Mouse (Mus musculus) midbrain, postnatal 0 days (tissue): ENCODE measurements around the gene Kif6. TPM values are rescaled to one million over a fixed set of nuclear protein-coding genes. Genes with fewer than 3 reads are reported as not detected.

Experiments used
- ATAC-seq: fragments of 200-750 bp; cut with Nextera tagmentation; 2 replicates; pipeline ENCODE4 v1.8.0; 2017; ENCODE audit warnings: moderate number of reproducible peaks, mild to moderate bottlenecking, moderate TSS enrichment, moderate library complexity; ENCODE audit not compliant: low FRiP score
- DNase-seq: peaks from one replicate; pipeline ENCODE4 v3.0.0-alpha.2; 2015; ENCODE audit warnings: low spot score
- H3K27ac ChIP-seq: fragments of 300-500 bp; sonication (generic); 2 replicates; pipeline ENCODE4 v1.5.1; 2014; ENCODE audit warnings: low read depth, mild to moderate bottlenecking, low read length, mixed read lengths
- H3K27me3 ChIP-seq: fragments of 300-500 bp; sonication (generic); 2 replicates; pipeline ENCODE4 v1.6.1; 2014; ENCODE audit warnings: low read length, control low read depth, mixed read lengths; ENCODE audit not compliant: insufficient read depth
- H3K36me3 ChIP-seq: fragments of 300-500 bp; sonication (generic); 2 replicates; pipeline ENCODE4 v1.6.1; 2014; ENCODE audit warnings: low read length, control low read depth, mixed read lengths; ENCODE audit not compliant: insufficient read depth
- H3K4me1 ChIP-seq: fragments of 300-500 bp; sonication (generic); 2 replicates; pipeline ENCODE4 v1.6.1; 2014; ENCODE audit warnings: mild to moderate bottlenecking, control low read depth, antibody characterized with exemption, low read length, mixed read lengths; ENCODE audit not compliant: insufficient read depth
- H3K4me2 ChIP-seq: fragments of 300-500 bp; sonication (generic); 2 replicates; pipeline ENCODE4 v1.6.1; 2014; ENCODE audit warnings: low read depth, mild to moderate bottlenecking, low read length, mixed read lengths; ENCODE audit not compliant: poor library complexity, severe bottlenecking
- H3K4me3 ChIP-seq: fragments of 300-500 bp; sonication (generic); 2 replicates; pipeline ENCODE4 v1.5.1; 2014; ENCODE audit warnings: low read depth, mild to moderate bottlenecking, low read length, moderate library complexity
- H3K9ac ChIP-seq: fragments of 300-500 bp; sonication (generic); replicated peaks from 2 replicates; pipeline ENCODE4 v1.6.1; 2014; ENCODE audit warnings: mild to moderate bottlenecking, low read length, moderate library complexity, mixed read lengths; ENCODE audit not compliant: poor library complexity, severe bottlenecking
- H3K9me3 ChIP-seq: fragments of 300-500 bp; sonication (generic); 2 replicates; pipeline ENCODE4 v1.6.1; 2016; ENCODE audit warnings: low read length, control low read depth
- CTCF ChIP-seq: IDR thresholded peaks from 2 replicates; pipeline ENCODE4 v1.5.1; 2016; ENCODE audit warnings: antibody characterized with exemption, mild to moderate bottlenecking
- WGBS: fragments of 180-500 bp; shearing (Covaris S2); extraction: QIAGEN DNeasy Blood & Tissue Kit; methylation state at CpG from one replicate; pipeline ENCODE4 v1.1.7; 2014; 5-methylcytosine and 5-hydroxymethylcytosine counted together
- polyA plus RNA-seq: library from polyadenylated mRNA; unstranded; fragments of >200 nt; fragmentation: Nextera tagmentation; extraction: Ambion mirVana; gene quantifications from 2 replicates; pipeline ENCODE4 v1.2.1, GENCODE M21; 2015
- total RNA-seq: library from RNA; depleted of rRNA; stranded (reverse); fragments of >200 nt; gene quantifications from 2 replicates; pipeline ENCODE4 v1.2.3, GENCODE M21; 2014

The Kif6 gene
- total and polyA plus RNA-seq, 2 experiments from 2014 or later, result 1.7 to 2.1 TPM

GRCm38 (mm10) chr17:49690607-49691454 lies 75.9 kb downstream of the Kif6 start:
- peak; percentile 8; the same call in 1 of the 2 replicates for TF ChIP-seq CTCF
- ATAC-seq, result peak; percentile 47; the same call in 1 of the 2 replicates
- peak; percentile 55 for DNase-seq

DNA sequence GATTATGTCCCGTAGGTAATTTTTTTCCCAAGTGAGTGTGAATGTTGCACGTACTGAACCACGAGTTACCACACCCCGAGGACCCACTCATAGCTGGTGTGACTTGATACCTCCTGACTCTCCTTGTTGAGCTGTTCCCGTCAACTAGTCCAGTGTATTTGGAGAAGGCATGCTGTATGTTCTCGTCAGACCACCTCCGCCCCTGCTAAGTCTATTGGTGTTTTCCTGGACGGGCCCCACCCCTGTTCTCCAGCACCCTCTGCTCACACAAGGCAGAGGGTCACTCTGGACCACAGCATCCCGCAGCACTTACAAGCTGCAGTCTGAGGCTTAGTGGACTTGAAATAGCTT lies 76.5 kb downstream of the Kif6 start:
- H3K9me3 ChIP-seq, result no peaks in the 10 kb centered on the region
- no peak overlapping the region for H3K4me2 ChIP-seq
- peak; percentile 29; the same call in 1 of the 2 replicates for ATAC-seq
- H3K4me1 ChIP-seq, result 0 out of 2 replicates have a peak, but pooled peaks cover 4% of the 10 kb centered on the region
- H3K36me3 ChIP-seq, result no peaks in the 10 kb centered on the region
- WGBS, result 70% methylated on average over 9 of the region's 9 CpGs
- no peak overlapping the region for H3K4me3 ChIP-seq
- no peak overlapping the region for H3K27ac ChIP-seq
- no peaks in the 10 kb centered on the region for H3K27me3 ChIP-seq
- no peak for TF ChIP-seq CTCF
- DNase-seq, result no peak
- no peak overlapping the region for H3K9ac ChIP-seq

More at GRCm38 (mm10) chr17:49690607-49691454, 75.9 kb downstream of the Kif6 start:
- Histone ChIP-seq H3K9ac (no peak overlapping the region), H3K27me3 (no peaks in the 10 kb centered on the region), H3K4me2 (no peak overlapping the region), H3K27ac (no peak overlapping the region), H3K4me1 (0 out of 2 replicates have a peak, but pooled peaks cover 4% of the 10 kb centered on the region), H3K36me3 (no peaks in the 10 kb centered on the region), H3K4me3 (no peak overlapping the region), H3K9me3 (no peaks in the 10 kb centered on the region)
- 34% methylated on average over 10 of the region's 10 CpGs for WGBS

DNA sequence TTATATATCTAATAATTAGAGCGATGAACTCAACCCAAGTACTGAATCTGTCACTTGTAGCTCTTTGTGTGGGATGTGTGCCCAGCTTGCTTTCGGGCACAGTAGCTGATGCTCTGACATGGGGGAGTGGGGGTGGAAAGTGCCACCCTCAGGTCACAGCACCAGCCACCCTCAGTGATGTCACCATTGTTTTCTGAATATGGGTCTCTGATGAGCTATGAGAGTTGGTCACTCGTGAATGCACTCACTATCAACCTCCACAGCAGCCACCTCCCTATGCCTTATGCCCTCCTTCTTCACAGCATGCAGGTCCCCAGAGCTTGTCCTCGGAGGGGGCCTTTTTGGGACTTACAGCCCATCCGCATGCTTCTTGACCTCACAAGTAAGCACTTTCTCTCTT lies 78.3 kb downstream of the Kif6 start:
- H3K4me2 ChIP-seq, result no peak overlapping the region
- no peak for ATAC-seq

DNA sequence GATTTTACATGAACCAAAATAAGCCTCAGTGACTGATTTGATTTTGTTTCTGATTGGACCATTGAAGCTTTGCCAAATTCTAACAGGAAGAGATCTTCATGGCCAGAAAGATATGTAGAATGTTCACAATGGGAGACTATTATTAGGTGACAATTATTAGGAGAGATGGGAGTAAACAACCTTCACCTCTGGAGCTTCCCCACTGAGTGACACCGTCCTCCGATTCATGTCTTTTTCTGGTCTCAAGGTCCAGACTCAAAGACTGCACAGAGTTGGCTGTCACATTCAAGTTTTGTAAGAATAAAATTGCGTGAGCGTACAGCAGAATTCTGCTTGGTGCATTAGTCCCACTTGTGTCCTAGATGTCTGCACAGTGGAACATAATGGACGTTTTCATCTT lies 82.3 kb downstream of the Kif6 start:
- no peaks in the 10 kb centered on the region for H3K4me1 ChIP-seq
- ATAC-seq, result no peak
- H3K27ac ChIP-seq, result no peak overlapping the region
- no peak overlapping the region for H3K9ac ChIP-seq
- no peaks in the 10 kb centered on the region for H3K36me3 ChIP-seq
- no peak for TF ChIP-seq CTCF
- H3K27me3 ChIP-seq, result no peaks in the 10 kb centered on the region
- H3K4me2 ChIP-seq, result no peak overlapping the region
- H3K4me3 ChIP-seq, result no peak overlapping the region
- H3K9me3 ChIP-seq, result no peaks in the 10 kb centered on the region
- no peak for DNase-seq
- WGBS, result 78% methylated on average over 5 of the region's 5 CpGs

More for the DNA sequence above, 78.3 kb downstream of the Kif6 start:
- Histone ChIP-seq H3K27me3 (no peaks in the 10 kb centered on the region), H3K27ac (no peak overlapping the region), H3K4me1 (0 out of 2 replicates have a peak, but pooled peaks cover 4% of the 10 kb centered on the region), H3K4me3 (no peak overlapping the region), H3K9me3 (no peaks in the 10 kb centered on the region), H3K9ac (no peak overlapping the region), H3K36me3 (no peaks in the 10 kb centered on the region)
- WGBS, result 78% methylated on average over 5 of the region's 5 CpGs
- no peak for DNase-seq
- no peak for TF ChIP-seq CTCF

- ATAC-seq, result no peak
- WGBS, result 67% methylated on average over 12 of the region's 12 CpGs
- DNase-seq, result peak; percentile 51
- H3K27me3 ChIP-seq, result no peaks in the 10 kb centered on the region
- TF ChIP-seq CTCF, result no peak
- H3K36me3 ChIP-seq, result no peaks in the 10 kb centered on the region
- no peaks in the 10 kb centered on the region for H3K9me3 ChIP-seq
- no peak overlapping the region for H3K4me3 ChIP-seq
- H3K27ac ChIP-seq, result no peak overlapping the region
- no peak overlapping the region for H3K4me2 ChIP-seq
- H3K9ac ChIP-seq, result no peak overlapping the region
- no peaks in the 10 kb centered on the region for H3K4me1 ChIP-seq
These were observed 88.7 kb downstream of the Kif6 start for GRCm38 (mm10) chr17:49703492-49704249.

- TF ChIP-seq CTCF, result no peak
- H3K36me3 ChIP-seq, result no peaks in the 10 kb centered on the region
- no peak overlapping the region for H3K9ac ChIP-seq
- no peaks in the 10 kb centered on the region for H3K9me3 ChIP-seq
- H3K4me2 ChIP-seq, result no peak overlapping the region
- ATAC-seq (no peak), DNase-seq (no peak)
- H3K4me3 ChIP-seq, result no peak overlapping the region
- 78% methylated on average over 2 of the region's 2 CpGs for WGBS
- no peak overlapping the region for H3K27ac ChIP-seq
- no peaks in the 10 kb centered on the region for H3K27me3 ChIP-seq
- H3K4me1 ChIP-seq, result no peaks in the 10 kb centered on the region
These were observed 94.3 kb downstream of the Kif6 start for GRCm38 (mm10) chr17:49709192-49709591.
